Mouse (Mus musculus) ES-E14 (cell line): ENCODE results near the gene Spred2. TPM values are rescaled to one million over a fixed set of nuclear protein-coding genes. Genes with fewer than 3 reads are reported as not detected.

Source experiments
- DNase-seq: peaks from one replicate; pipeline ENCODE4 v3.0.0-alpha.2; 2013; ENCODE audit warnings: low read depth, low spot score
- H3K27ac ChIP-seq: 2 replicates; pipeline ENCODE4 v1.5.1; 2012; ENCODE audit warnings: low read depth, mild to moderate bottlenecking, low read length, moderate library complexity, mixed read lengths; ENCODE audit not compliant: poor library complexity, insufficient read depth, severe bottlenecking
- H3K36me3 ChIP-seq: 2 replicates; pipeline ENCODE4 v1.6.1; 2012; ENCODE audit warnings: mild to moderate bottlenecking, low read length, moderate library complexity, mixed read lengths; ENCODE audit not compliant: control insufficient read depth, poor library complexity, insufficient read depth, severe bottlenecking
- H3K4me1 ChIP-seq, 2 experiments: fragments of 150-350 bp in 1 of 2; sonication (generic) in 1 of 2; 2 replicates each; pipeline ENCODE4 v1.6.1; 2012; ENCODE audit warnings: low read length in 2 of 2, mild to moderate bottlenecking in 1 of 2, mixed read lengths in 1 of 2; ENCODE audit not compliant: control insufficient read depth in 2 of 2, insufficient read depth in 2 of 2, poor library complexity in 1 of 2
- H3K4me3 ChIP-seq, 2 experiments: fragments of 150-350 bp in 1 of 2; sonication (generic) in 1 of 2; 2 replicates each; pipeline ENCODE4 v1.5.1; 2012; ENCODE audit warnings: low read length in 2 of 2, low read depth in 1 of 2, mild to moderate bottlenecking in 1 of 2, mixed read lengths in 1 of 2; ENCODE audit not compliant: insufficient read depth in 1 of 2, poor library complexity in 1 of 2, severe bottlenecking in 1 of 2
- H3K9ac ChIP-seq: 2 replicates; pipeline ENCODE4 v1.6.1; 2012; ENCODE audit warnings: low read depth, mild to moderate bottlenecking, low read length, mixed read lengths; ENCODE audit not compliant: poor library complexity, insufficient read depth, severe bottlenecking
- H3K9me3 ChIP-seq: fragments of 150-350 bp; sonication (generic); 2 replicates; pipeline ENCODE4 v1.6.1; 2012; ENCODE audit warnings: low read depth, mild to moderate bottlenecking, low read length; ENCODE audit not compliant: control insufficient read depth, insufficient read depth
- CHD2 ChIP-seq: IDR thresholded peaks from 2 replicates; pipeline ENCODE4 v1.6.1; 2014; ENCODE audit warnings: mild to moderate bottlenecking, low read depth, low read length, inconsistent platforms
- HCFC1 ChIP-seq: IDR thresholded peaks from 2 replicates; pipeline ENCODE4 v1.6.1; 2012; ENCODE audit warnings: low read length, inconsistent platforms, borderline replicate concordance; ENCODE audit not compliant: insufficient read depth
- MAFK ChIP-seq: IDR thresholded peaks from 2 replicates; pipeline ENCODE4 v1.6.1; 2014; ENCODE audit warnings: mild to moderate bottlenecking, low read depth, low read length, inconsistent platforms; ENCODE audit not compliant: insufficient read depth
- ZC3H11A ChIP-seq: IDR thresholded peaks from 2 replicates; pipeline ENCODE4 v1.6.1; 2012; ENCODE audit warnings: low read depth, mild to moderate bottlenecking, inconsistent platforms, low read length, borderline replicate concordance
- ZNF384 ChIP-seq: IDR thresholded peaks from 2 replicates; pipeline ENCODE4 v1.6.1; 2012; ENCODE audit warnings: low read depth, low read length, inconsistent platforms
- in situ Hi-C, 2 experiments: fragments of 600-800 bp; cut with MboI; formaldehyde crosslinking; loops; one replicate each; pipeline ENCODE4 v1.15.1; 2025; ENCODE audit warnings: low sequenced_read_pairs in 2 of 2, inconsistent platforms in 1 of 2; ENCODE audit not compliant: unreplicated experiment in 2 of 2
- total RNA-seq: library from RNA; depleted of rRNA; stranded (reverse); fragments of 300-350 nt; gene quantifications from 2 replicates; pipeline ENCODE4 v1.2.3, GENCODE M21; 2012

Spred2 gene
- total RNA-seq, 1 experiment: 19.4 TPM

DNA sequence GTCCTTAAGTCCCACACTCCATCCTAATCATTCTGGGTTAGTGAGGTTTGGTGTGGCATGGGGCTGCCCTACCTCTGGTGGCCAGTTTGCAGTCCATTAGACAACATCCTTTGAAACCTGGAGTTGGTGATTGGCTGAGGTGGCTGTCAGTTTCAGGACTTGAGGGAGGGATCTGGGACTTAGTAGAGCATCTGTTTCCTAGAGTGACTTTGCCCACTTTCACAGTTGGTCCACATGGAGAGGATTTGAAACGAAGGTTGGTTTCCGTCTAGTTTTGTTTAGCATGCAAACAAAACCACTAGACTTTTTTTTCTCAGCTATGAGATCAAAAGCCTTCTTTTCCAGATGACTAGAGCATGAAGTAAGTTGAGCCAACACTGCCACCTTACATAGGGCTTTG lies 53.5 kb downstream of the Spred2 start:
- Histone ChIP-seq H3K4me3 (no peak overlapping the region), H3K9me3 (no peaks in the 10 kb centered on the region), H3K4me1 (peaks cover 5 to 9% of the 10 kb centered on the region in 2 experiments; a peak in 2 of 4 replicates), H3K27ac (no peak overlapping the region), H3K9ac (no peak overlapping the region), H3K36me3 (peaks cover 2% of the 10 kb centered on the region; the same call in 1 of the 2 replicates)
- in situ Hi-C loops: no loop called here
- no peak for TF ChIP-seq ZC3H11A
- no peak for TF ChIP-seq HCFC1
- TF ChIP-seq ZNF384: no peak
- no peak for TF ChIP-seq CHD2
- TF ChIP-seq MAFK: no peak
- no peak for DNase-seq

DNA sequence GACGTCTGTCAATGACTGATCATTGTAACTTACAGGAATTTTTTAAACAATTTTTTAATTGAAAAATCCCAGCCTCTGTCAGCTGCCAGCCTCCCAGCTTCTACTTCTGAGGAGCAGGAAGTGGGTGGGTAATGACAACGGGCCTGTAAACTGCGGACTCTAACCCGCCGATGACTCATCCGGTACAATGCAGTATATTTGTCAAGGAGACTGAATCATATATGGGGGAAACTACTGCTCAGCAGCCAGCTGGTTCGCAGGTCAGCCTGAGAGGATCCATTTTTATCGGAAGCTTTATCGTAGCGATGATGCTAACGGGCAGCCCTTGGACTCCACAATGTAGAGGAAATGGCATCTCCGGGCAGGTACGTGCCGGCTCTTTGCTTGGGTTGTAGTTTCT lies 55.2 kb downstream of the Spred2 start:
- no peak for DNase-seq
- TF ChIP-seq HCFC1 (no peak), ZNF384 (no peak), ZC3H11A (no peak), MAFK (no peak), CHD2 (no peak)
- 0 out of 4 replicates have a peak overlapping the region, but pooled peaks of 1 of the 2 experiments have one; percentile 12 for H3K4me3 ChIP-seq
- in situ Hi-C loops: no loop called here
- H3K27ac ChIP-seq: no peak overlapping the region
- no peaks in the 10 kb centered on the region for H3K9me3 ChIP-seq
- H3K4me1 ChIP-seq: peaks cover 10 to 13% of the 10 kb centered on the region in 2 experiments; a peak in 3 of 4 replicates
- peak overlapping the region; percentile 45; the same call in 1 of the 2 replicates for H3K9ac ChIP-seq
- H3K36me3 ChIP-seq: peaks cover 2% of the 10 kb centered on the region; the same call in 1 of the 2 replicates

DNA sequence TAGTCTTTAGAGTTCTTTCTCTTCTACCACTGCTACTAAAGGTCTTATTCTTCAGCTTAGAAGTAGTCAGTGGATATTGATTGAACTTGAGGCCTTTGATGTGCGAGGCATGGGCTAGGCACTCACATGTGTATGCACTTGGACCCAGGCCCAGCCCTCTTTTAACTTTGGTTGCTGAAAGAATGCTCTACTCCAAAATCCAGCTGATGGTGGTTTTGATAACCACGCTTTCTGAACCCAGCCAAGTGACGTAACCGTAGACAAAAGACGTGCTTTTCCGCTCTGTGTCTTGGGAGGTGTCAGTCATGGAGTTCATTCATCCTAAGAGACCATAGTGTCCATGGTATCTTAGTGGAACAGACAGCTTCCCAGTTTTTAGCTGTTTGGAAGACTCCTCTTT lies 57.9 kb downstream of the Spred2 start:
- TF ChIP-seq MAFK (no peak), ZNF384 (no peak), ZC3H11A (no peak), HCFC1 (no peak), CHD2 (no peak)
- no peaks in the 10 kb centered on the region for H3K9me3 ChIP-seq
- H3K4me1 ChIP-seq: peaks cover 19 to 24% of the 10 kb centered on the region in 2 experiments
- in situ Hi-C loops: no loop called here
- DNase-seq: no peak
- H3K27ac ChIP-seq: no peak overlapping the region
- no peak overlapping the region for H3K9ac ChIP-seq
- no peak overlapping the region for H3K4me3 ChIP-seq
- H3K36me3 ChIP-seq: no peaks in the 10 kb centered on the region; the same call in 1 of the 2 replicates

DNA sequence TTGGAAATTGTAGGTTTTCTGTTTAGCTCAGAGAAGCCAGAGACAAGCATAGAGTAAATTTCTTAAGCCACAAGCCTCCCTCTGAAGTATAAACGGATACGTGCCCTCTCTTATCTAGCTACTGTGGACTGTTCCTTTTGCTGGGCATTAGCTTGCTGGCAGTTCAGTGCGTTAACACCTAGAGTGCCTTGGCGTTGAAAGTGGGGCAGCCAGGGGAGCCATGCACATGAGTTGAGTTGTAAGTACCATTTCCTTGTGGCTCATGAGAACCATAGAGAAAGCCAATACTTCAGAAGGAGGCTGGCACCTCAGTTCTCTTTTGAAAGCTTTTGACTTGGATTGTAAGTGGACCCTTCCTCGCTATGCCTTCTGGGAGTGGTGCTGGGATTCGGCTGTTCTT lies 58.6 kb downstream of the Spred2 start:
- DNase-seq: no peak
- Histone ChIP-seq H3K4me3 (peak overlapping the region; percentile 61 to 74), H3K4me1 (peaks cover 17 to 23% of the 10 kb centered on the region in 2 experiments), H3K27ac (no peak overlapping the region; the same call in 1 of the 2 replicates), H3K9ac (peak overlapping the region; percentile 87; the same call in 1 of the 2 replicates), H3K36me3 (no peaks in the 10 kb centered on the region; the same call in 1 of the 2 replicates), H3K9me3 (no peaks in the 10 kb centered on the region)
- in situ Hi-C loops: no loop called here
- no peak for TF ChIP-seq MAFK
- no peak for TF ChIP-seq HCFC1
- no peak for TF ChIP-seq CHD2
- no peak for TF ChIP-seq ZNF384
- TF ChIP-seq ZC3H11A: no peak
